ENCODE assay signal across 25 mouse cellular contexts in genomic region chr17:8203487-8203886, GRCm38 (mm10). TPM values are rescaled to one million over a fixed set of nuclear protein-coding genes. Genes with fewer than 3 reads are reported as not detected.
A peak's percentile ranks its signal among the peaks of the same experiment; 100 is the strongest.
DNase-seq lines count a peak whose midpoint lies in the region; ATAC-seq and TF ChIP-seq lines count a peak whose summit lies in the region.
"Had no signal": no experiment of that assay in that cellular context is flagged by ENCODE, and none has a peak within 500 bp of the region (broad histone marks: within the 10 kb centered on the region; RNA-seq: fewer than 3 reads in every experiment).

No protein-coding gene starts in this region.

- TF ChIP-seq CTCF in cerebellum, adult 2 months (IDR thresholded peaks at IDR 0.05; ENCODE audit: borderline replicate concordance, insufficient read depth, low read depth, low read length) = no peak

- peak; percentile 56 for ATAC-seq in CD4-positive, CD25-positive, alpha-beta regulatory T cell, adult 4 months
- peak; percentile 52 for ATAC-seq in inflammation-experienced regulatory T-cells, adult 6 months
- ATAC-seq: forebrain, embryonic 13.5 days; forebrain, embryonic 15.5 days; forebrain, postnatal 0 days had no signal

- H3K27ac ChIP-seq in cerebellum, adult 2 months (ENCODE audit: insufficient read depth, low read length) = no peak overlapping the region
- H3K27ac ChIP-seq: embryonic facial prominence, embryonic 10.5 days; embryonic facial prominence, embryonic 12.5 days; forebrain, embryonic 13.5 days; forebrain, embryonic 15.5 days had no signal

- no peaks in the 10 kb centered on the region for H3K4me1 ChIP-seq in cerebellum, adult 2 months (ENCODE audit: control insufficient read depth, insufficient read depth, low read length)
- H3K4me1 ChIP-seq: embryonic facial prominence, embryonic 10.5 days; embryonic facial prominence, embryonic 12.5 days; forebrain, embryonic 13.5 days; forebrain, embryonic 15.5 days had no signal

- no peaks in the 10 kb centered on the region for H3K27me3 ChIP-seq in cerebellum, adult 2 months (ENCODE audit: control insufficient read depth, insufficient read depth, low read length)
- H3K27me3 ChIP-seq: embryonic facial prominence, embryonic 12.5 days; forebrain, embryonic 13.5 days; forebrain, embryonic 15.5 days had no signal

- DNase-seq in testis, postnatal 10 days (ENCODE audit: low spot score) = peak; percentile 25
- no peak for DNase-seq in testis, postnatal 14 days (ENCODE audit: low spot score)
- DNase-seq in cerebellum, adult 2 months = no peak
- DNase-seq in heart, postnatal 4 days = no peak
- DNase-seq: adrenal gland, adult 8-10 months; adrenal gland, postnatal 25 days; cerebellum, adult 11 months; cerebellum, adult 18-20 months; cerebellum, adult 9-10 months; cerebellum, postnatal 10 days; cerebellum, postnatal 25 days; forebrain, postnatal 0 days had no signal

- TF ChIP-seq POLR2A in cerebellum, adult 2 months (IDR thresholded peaks at IDR 0.05; ENCODE audit: borderline replicate concordance, insufficient read depth, low read length) = no peak

- H3K4me3 ChIP-seq in cerebellum, adult 2 months (replicated peaks; ENCODE audit: insufficient read depth, low read depth, low read length) = no peak overlapping the region
- H3K4me3 ChIP-seq: embryonic facial prominence, embryonic 10.5 days; embryonic facial prominence, embryonic 12.5 days; forebrain, embryonic 13.5 days; forebrain, embryonic 15.5 days had no signal

- 53% methylated on average over 1 of the region's 1 CpGs for WGBS in cerebellum, adult 2 months

RNA-seq across cellular contexts. Expression of gene Ccr6, which starts 32.4 kb away (rescaled TPM):
- polyA plus RNA-seq in CD4-positive, CD25-positive, alpha-beta regulatory T cell, adult 4 months (2017; shearing (Covaris generic)) = 100 to 1,000 TPM in 1 of 2 experiments, 10 to 100 TPM in 1; 90.4 to 125 TPM
- polyA plus RNA-seq in inflammation-experienced regulatory T-cells, adult 6 months (2017; shearing (Covaris generic)) = 100 to 1,000 TPM in 2 of 3 experiments, 10 to 100 TPM in 1; 42.1 to 112 (median 100) TPM
- polyA plus RNA-seq in cerebellum, adult 2 months (2012; rRNA removed) = not detected in 2 replicates
- total RNA-seq in heart, postnatal 4 days (2021) = not detected
- total RNA-seq: adrenal gland, adult 18-20 months; adrenal gland, postnatal 25 days; adrenal gland, postnatal 4 days; forebrain, postnatal 0 days; MEL had no signal
- polyA plus RNA-seq: brain, embryonic 14.5 days; C2C12; embryonic facial prominence, embryonic 10.5 days; embryonic facial prominence, embryonic 12.5 days; embryonic facial prominence, embryonic 14.5 days; forebrain, embryonic 11.5 days; forebrain, embryonic 13.5 days; forebrain, embryonic 15.5 days; forebrain, postnatal 0 days had no signal

RNA-seq across cellular contexts. Expression of gene Fgfr1op, which starts 38.2 kb away (rescaled TPM):
- polyA plus RNA-seq in CD4-positive, CD25-positive, alpha-beta regulatory T cell, adult 4 months (2017; shearing (Covaris generic)) = 10 to 100 TPM; 24.8 to 27.1 TPM
- polyA plus RNA-seq in inflammation-experienced regulatory T-cells, adult 6 months (2017; shearing (Covaris generic)) = 10 to 100 TPM; 22.8 to 31.0 (median 24.2) TPM
- polyA plus RNA-seq in cerebellum, adult 2 months (2012; rRNA removed) = 19.3 and 20.5 TPM in 2 replicates
- 10 to 100 TPM; 16.0 to 21.0 TPM for total RNA-seq in heart, postnatal 4 days (2021)

RNA-seq across cellular contexts. Expression of gene Rnaset2a, which starts 55.6 kb away (rescaled TPM):
- 10 to 100 TPM; 42.6 to 47.1 TPM for polyA plus RNA-seq in CD4-positive, CD25-positive, alpha-beta regulatory T cell, adult 4 months (2017; shearing (Covaris generic))
- 10 to 100 TPM; 41.7 to 52.1 (median 51.3) TPM for polyA plus RNA-seq in inflammation-experienced regulatory T-cells, adult 6 months (2017; shearing (Covaris generic))
- 11.3 and 13.7 TPM in 2 replicates for polyA plus RNA-seq in cerebellum, adult 2 months (2012; rRNA removed)
- total RNA-seq in heart, postnatal 4 days (2021) = 10 to 100 TPM; 22.8 to 23.0 TPM

RNA-seq across cellular contexts. Expression of gene Gm49673, which starts 55.9 kb away (rescaled TPM):
- not detected for polyA plus RNA-seq in CD4-positive, CD25-positive, alpha-beta regulatory T cell, adult 4 months (2017; shearing (Covaris generic))
- under 1 TPM in 1 of 3 experiments, not detected in 2; 0.26 TPM for polyA plus RNA-seq in inflammation-experienced regulatory T-cells, adult 6 months (2017; shearing (Covaris generic))
- polyA plus RNA-seq in cerebellum, adult 2 months (2012; rRNA removed) = 0.89 and 1.7 TPM in 2 replicates
- total RNA-seq in heart, postnatal 4 days (2021) = under 1 TPM in 1 of 2 experiments, not detected in 1; 0.12 TPM
- total RNA-seq: MEL had no signal
- polyA plus RNA-seq: embryonic facial prominence, embryonic 10.5 days; embryonic facial prominence, embryonic 14.5 days; forebrain, embryonic 11.5 days; forebrain, embryonic 13.5 days had no signal

Comparison
In these comparisons a context has a peak if more than half of its experiments do, and no peak if none do; other contexts are left out.
1. RNA of gene Ccr6, which starts 32.4 kb away (polyA plus RNA-seq): 90.4 to 125 TPM in CD4-positive, CD25-positive, alpha-beta regulatory T cell, adult 4 months and 42.1 to 112 TPM in inflammation-experienced regulatory T-cells, adult 6 months; not detected in cerebellum, adult 2 months; every median in the first group is over 10 times any median in the second.